Mouse (Mus musculus) neural tube, embryonic 10.5 days (tissue): Measurements from ENCODE around the gene Slc35c1.

ENCODE experiments used
- DNase-seq: peaks from one replicate; pipeline ENCODE4 v3.0.0-alpha.2; 2017; ENCODE audit warnings: low spot score; ENCODE audit errors: extremely low spot score

Gene Slc35c1

GRCm38 (mm10) chr2:92437366-92437765, 23.0 kb downstream of the Slc35c1 start:
- DNase-seq = no peak

DNA sequence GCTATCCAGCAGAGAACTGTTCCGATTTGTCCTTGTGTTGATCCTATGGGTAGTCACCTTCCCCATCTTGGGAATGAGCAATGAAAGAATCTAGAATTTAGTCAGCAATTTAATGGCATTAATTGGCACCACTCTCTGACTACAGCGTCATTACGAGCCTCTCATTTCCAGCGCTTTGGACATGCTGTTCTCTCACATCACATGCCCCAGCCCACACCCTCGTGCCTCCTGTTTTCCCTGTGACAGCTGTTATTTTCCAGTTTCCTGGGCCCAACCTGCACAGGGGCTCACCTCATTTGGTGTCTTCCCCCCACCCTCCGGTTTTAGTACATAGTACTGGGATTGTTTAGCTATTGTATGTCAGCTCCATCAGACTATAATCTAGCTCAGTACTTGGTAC, 25.3 kb downstream of the Slc35c1 start:
- DNase-seq = no peak

DNA sequence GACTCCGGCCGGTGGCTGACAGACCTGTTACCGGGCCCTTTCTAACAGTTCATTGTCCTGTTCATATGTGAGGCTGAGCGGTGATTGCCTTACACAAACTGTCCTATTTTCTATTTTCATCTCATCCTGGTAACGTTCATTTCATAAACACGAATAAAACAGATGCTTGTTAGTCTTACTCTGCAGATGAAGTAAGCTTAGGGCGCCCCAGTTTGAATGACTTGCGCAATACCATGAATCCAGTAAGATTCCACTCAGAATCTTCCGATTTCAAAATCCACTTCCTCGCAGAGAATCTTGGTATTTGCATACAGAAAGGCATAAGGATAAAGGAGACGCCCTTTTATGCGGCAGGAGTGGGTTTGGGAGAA, 26.0 kb downstream of the Slc35c1 start:
- DNase-seq = no peak

DNA sequence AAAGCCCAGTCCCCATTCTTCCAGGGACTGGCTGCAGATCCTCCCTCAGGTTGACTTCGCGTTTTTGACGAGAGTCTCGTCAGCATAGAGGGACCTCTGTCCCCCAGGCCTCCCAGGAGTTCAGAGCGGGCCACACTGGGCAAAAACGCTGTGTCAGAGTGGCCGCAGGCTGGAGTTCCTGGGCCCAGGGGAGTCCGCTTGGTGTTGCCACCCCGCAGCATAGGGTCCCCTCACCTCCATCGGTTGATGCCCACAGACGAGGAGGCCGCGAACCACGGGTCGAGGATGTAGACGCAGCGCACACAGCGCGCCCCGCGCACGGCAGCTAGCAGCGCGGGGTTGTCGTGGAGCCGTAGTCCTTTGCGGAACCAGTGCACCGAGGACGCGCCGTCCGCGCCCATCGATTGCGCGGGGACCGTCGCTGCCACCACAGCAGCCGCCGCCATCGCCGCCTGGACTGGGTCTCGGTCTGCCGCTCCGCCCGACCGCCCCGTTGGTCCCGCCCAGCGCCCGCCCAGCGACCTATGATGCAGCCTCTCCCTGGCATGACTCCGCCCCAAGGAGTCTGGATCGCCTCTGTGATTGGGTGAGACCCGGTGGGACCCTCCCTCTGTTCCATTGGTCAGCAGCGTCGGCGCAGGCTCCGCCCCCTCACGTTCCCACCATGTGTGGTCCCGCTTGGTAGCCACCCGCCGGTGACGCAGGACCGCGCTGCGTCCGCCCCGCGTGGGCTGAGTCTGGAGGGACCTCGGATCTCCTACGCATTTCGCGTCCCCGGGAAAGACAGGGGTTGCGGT, 26.6 kb downstream of the Slc35c1 start, which contains the start of gene Cry2:
Cry2 (minus strand) TSS at position 466 of the 797 bp plus-strand sequence.
- peak; percentile 98 for DNase-seq

GRCm38 (mm10) chr2:92432299-92433295, 27.7 kb downstream of the Slc35c1 start:
- no peak for DNase-seq

DNA sequence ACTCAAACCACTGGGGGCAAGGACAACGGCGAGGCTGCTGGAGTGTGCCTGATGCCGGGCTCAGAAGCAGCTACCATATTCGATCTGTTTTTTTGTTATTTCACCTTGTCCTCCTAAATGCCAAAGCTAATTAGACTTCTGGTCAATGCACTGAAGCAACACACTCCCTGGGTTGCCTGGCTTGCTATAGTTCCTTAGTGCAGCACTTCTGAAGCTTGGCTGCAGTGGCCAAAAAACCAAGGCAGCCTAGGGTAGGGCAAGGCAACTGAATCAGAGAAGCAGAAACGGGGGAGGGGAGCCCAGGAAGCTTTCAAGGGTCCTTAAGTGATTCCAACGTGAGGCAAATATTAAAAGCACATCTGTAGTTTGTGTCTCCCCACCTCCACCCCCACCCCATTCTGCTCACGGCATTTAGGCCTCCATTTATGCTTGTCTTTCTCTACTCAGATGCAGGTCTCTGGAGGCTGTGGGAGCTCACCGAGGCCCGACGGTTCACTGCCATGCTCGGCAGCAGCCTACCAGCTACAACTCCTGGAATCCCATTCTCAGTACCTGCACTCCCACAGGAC, 28.6 kb downstream of the Slc35c1 start:
- DNase-seq = no peak

GRCm38 (mm10) chr2:92430723-92431541, 29.4 kb downstream of the Slc35c1 start:
- no peak for DNase-seq

DNA sequence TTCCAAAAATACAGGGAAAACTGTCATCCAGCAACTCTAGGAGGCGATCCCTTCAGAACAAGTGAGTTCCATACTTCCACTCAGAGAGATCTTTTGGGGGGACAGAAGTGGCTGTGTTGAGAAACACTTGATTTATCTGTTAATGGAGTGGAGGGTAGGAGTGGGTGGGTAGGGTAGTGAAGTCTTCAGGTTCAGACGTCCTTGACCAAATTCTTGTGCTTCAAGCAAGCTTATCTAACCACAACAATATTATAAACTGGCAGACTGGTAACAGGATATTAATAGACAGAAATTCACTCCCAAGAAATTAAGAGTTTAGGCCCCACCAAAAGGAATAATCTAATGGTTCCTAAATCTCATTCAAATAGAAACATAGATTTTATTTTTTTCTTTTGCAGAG, 30.2 kb downstream of the Slc35c1 start:
- DNase-seq = no peak

DNA sequence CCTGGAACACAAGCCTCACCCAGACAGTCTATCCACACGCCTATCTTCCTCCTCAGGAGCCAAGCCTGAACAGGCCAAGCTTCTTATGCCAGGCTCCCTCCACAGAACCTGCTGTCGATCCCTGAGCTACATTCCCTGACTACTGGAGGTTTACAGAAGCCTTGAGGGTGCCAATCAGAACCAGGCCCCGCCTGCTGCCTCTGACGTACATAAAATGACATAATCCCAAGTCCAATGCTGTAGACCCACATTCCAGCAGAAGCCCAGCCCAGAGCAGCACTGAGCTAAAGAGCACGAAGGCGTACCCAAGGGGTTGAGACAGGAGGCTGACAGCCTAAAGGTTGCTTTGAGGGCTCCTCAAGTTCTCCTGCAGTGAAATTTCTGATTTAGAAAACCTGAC, 32.5 kb downstream of the Slc35c1 start:
- no peak for DNase-seq

DNA sequence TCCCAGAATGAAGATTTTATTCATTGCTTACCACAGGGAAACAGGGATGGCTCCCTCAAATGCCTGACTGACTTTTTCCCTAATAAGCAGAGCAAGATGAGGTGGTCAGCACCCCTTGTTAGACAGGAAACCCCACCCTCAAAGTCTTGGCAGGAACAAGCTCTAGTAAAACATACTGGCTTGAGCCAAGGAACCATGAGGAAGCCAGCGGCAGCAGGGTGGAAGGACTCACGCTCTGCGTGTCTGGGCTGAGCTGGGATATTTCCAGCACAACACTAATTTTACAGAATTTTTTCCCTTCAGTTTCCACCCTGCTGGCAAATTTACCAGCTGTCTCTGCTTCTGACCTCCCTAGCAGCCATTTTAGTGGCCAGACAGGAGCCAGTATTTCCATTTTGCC, 33.9 kb downstream of the Slc35c1 start:
- DNase-seq = no peak

- DNase-seq = no peak
Observed at GRCm38 (mm10) chr2:92425366-92425765, 35.0 kb downstream of the Slc35c1 start.

DNA sequence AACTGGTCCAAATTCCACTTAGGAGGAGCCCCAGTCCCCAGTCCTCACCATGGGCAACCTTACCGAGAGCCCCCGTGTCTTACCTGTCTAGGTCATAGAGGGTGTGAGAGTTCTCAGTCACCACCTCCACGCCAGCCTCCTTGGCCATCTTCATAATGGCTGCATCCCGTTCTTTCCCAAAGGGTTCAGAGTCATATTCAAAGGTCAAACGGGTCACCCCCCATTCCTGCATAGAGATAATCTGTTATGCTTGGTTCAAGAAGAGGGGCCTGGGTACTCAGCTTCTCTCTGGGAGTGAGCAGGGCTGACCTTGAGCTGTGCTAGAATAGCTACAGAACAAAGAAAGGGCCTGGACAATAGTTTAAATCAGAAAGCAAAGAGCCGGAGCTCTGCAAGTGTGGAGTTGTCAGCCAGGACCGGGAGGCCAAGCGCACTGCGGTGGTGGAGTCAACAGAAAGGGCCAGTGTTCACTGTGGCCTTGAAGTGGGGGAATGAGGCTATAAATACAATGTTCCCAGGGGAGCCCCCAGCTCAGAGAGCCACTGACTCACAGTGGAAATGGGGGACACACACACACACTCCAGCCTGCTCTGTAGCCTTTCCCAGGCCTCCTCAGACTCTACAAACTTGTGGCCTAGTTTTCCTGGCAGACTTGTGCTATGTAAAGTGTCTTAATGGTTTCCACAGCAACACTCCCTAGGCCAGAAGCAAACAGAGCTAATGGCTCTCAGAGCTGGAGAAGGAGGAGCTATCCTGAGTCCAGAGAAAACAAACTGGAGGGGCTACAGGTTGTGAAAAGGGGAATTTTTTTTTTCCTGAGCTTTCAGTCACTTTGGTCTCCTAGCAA, 35.7 kb downstream of the Slc35c1 start:
- no peak for DNase-seq

DNA sequence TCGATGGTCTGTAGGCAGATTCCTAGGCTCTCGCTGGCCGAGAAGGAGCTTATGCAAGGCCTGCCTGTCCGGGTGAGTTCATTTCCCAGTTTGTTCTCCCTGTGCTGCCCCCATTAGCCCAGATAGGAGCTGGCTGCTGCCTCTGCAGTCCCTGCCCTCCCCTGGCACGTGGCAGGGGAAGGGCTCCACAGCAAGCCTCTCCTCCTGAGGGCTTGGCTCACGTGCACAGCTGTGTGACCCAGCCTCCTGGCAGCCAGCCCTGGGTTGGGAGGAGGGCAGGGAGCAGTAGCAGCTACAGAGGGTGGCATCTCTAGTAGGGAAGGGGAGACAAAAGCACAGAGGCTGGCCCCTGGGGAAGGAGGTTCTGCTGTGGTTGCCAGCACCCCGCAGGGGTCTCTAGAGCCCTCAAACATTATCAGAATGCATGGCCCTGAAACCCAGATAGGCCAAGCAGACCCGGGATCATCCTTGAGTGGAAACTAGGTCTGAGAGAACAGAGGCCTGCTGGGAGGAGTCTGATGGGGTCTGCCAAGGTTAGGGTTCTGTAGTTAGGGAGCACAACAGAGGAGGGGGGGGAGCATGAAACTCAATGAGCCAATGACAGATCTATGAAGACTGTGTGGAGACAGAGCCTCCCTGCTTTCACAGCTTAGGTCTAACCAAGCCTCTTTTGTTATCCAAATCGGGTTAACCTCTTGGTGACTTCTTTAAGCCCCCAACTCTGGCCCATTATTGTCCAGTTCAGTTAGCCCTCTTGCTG, 36.5 kb downstream of the Slc35c1 start:
- DNase-seq = no peak

DNA sequence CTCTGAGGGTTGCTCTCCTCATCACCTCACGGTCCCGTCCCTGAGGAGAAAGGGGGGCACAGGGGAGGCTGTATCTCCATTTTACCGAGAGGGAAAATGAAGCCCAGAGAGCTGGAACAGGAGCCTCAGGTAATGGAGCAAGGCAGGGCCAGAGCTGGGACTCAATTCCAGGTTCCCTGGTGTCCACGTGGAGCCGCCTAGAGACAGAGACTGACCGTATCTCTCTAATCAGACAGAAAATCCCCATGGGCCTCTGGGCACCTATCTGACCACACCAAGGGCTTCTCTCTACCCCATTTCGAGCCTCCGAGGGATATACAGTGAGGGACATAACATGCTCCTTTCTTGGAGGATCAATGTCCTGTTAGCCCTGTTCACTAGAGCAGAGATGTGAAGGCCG, 37.2 kb downstream of the Slc35c1 start:
- no peak for DNase-seq

DNA sequence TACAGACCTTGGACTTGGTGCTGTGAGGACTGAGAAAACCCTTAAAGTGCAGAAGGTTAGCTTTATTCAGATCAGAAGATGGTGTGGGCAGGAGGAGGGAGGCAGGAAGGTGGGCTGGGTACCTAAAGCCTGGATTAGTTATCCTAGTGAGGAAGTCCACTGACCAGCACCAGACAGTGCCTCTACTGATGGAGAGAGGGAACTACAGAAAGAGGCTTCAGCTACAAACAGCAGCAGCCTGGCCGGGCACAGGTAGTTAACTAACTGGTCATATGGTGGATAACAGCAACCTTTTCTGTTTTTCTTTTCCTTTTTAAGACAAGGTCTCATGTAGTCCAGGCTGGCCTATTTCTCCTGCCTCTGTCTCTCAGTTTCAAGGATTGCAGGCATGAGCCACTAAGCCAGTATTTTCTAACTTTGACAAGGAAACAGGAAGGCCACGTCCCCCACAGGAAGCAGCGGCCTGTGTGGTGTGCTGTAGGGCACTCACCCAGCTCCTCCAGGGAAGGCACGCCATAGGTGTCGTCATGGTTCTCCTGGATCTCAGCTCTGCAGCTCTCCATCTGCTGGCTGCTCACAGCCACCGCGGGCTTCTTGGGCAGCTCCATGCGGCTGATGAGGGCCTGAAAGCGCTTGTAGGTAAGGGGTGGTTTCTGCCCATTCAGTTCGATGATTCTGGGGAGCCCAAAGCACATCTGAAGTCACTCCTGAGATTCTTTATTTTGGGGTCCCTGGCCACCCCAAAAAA, 37.8 kb downstream of the Slc35c1 start:
- no peak for DNase-seq

DNA sequence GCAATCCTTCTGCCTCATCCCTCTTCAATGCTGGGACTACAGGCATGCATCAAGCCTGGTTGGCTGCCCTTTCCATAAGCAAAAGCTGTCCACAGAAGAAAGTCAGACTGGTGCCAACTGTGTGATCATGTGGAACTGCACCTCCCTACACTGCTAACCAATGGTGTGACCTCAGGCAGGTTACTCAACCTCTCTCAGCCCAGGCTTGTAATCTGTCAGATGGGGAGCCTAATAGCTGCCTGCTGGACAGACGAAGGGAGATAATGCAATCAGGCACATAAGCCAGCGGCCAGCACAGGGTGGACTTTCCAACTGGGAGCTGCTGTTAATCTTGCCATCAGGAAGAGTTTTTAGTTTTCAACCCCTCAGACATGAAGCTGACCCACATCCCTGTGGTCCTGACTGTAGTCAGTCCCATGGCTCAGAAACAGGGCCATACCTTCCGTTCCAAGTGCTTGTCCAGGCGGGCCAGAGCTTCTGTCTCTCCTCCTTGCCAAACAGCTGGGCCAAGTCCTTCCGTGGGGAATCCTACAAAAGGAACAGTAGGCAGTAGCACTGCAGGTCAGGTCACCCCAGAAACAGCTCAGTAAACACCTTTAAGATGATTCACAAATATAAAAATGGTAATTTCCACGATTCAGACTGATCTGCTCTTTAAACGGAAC, 38.5 kb downstream of the Slc35c1 start:
- no peak for DNase-seq

GRCm38 (mm10) chr2:92411705-92412104, 48.6 kb downstream of the Slc35c1 start:
- no peak for DNase-seq
